Mouse (Mus musculus) stomach, embryonic 15.5 days (tissue): ENCODE measurements around the gene Nek3. TPM values are rescaled to one million over a fixed set of nuclear protein-coding genes. Genes with fewer than 3 reads are reported as not detected.
A peak's percentile ranks its signal among the peaks of the same experiment; 100 is the strongest.
"Not testable (repeated sequence)": the region's sequence is repeated elsewhere in the genome, so short reads cannot be mapped to it uniquely, and the experiment has no call there.

Source experiments
- ATAC-seq: fragments of 200-750 bp; cut with Nextera tagmentation; 2 replicates; pipeline ENCODE4 v1.8.0; 2017; ENCODE audit warnings: low read depth, moderate number of reproducible peaks, moderate TSS enrichment; ENCODE audit not compliant: insufficient read depth, low FRiP score
- H3K27ac ChIP-seq: fragments of 300-500 bp; sonication (generic); 2 replicates; pipeline ENCODE4 v1.5.1; 2015; ENCODE audit warnings: mild to moderate bottlenecking, inconsistent platforms
- H3K27me3 ChIP-seq: fragments of 300-500 bp; sonication (generic); replicated peaks from 2 replicates; pipeline ENCODE4 v1.6.1; 2015; ENCODE audit warnings: inconsistent platforms
- H3K36me3 ChIP-seq: fragments of 300-500 bp; sonication (generic); 2 replicates; pipeline ENCODE4 v1.6.1; 2015; ENCODE audit warnings: inconsistent platforms
- H3K4me1 ChIP-seq: fragments of 300-500 bp; sonication (generic); 2 replicates; pipeline ENCODE4 v1.6.1; 2015; ENCODE audit warnings: inconsistent platforms
- H3K4me2 ChIP-seq: fragments of 300-500 bp; sonication (generic); 2 replicates; pipeline ENCODE4 v1.6.1; 2015; ENCODE audit warnings: mild to moderate bottlenecking, inconsistent platforms
- H3K4me3 ChIP-seq: fragments of 300-500 bp; sonication (generic); replicated peaks from 2 replicates; pipeline ENCODE4 v1.5.1; 2015; ENCODE audit warnings: inconsistent platforms
- H3K9ac ChIP-seq: fragments of 300-500 bp; sonication (generic); 2 replicates; pipeline ENCODE4 v1.6.1; 2015; ENCODE audit warnings: inconsistent platforms
- H3K9me3 ChIP-seq: fragments of 300-500 bp; sonication (generic); 2 replicates; pipeline ENCODE4 v1.6.1; 2016; ENCODE audit warnings: inconsistent platforms
- WGBS: fragments of 180-500 bp; shearing (Covaris S2); methylation state at CpG from one replicate; pipeline ENCODE4 v1.1.7; 2015; 5-methylcytosine and 5-hydroxymethylcytosine counted together
- polyA plus RNA-seq: library from polyadenylated mRNA; unstranded; fragments of >200 nt; fragmentation: Nextera tagmentation; extraction: Ambion mirVana; gene quantifications from 2 replicates; pipeline ENCODE4 v1.2.1, GENCODE M21; 2015

Nek3 gene
- polyA plus RNA-seq, 1 experiment from 2014 or later, result 5.5 TPM

- 89% methylated on average over 4 of the region's 4 CpGs for WGBS
- no peak overlapping the region for H3K4me3 ChIP-seq
- H3K4me1 ChIP-seq, result no peaks in the 10 kb centered on the region
- H3K4me2 ChIP-seq, result no peak overlapping the region
- no peak overlapping the region for H3K9ac ChIP-seq
- no peaks in the 10 kb centered on the region for H3K27me3 ChIP-seq
- no peak for ATAC-seq
- H3K27ac ChIP-seq, result no peak overlapping the region
- H3K9me3 ChIP-seq, result no peaks in the 10 kb centered on the region
- H3K36me3 ChIP-seq, result no peaks in the 10 kb centered on the region
Measured at GRCm38 (mm10) chr8:22141836-22142385, 24.3 kb downstream of the Nek3 start.

- not testable (repeated sequence) for ATAC-seq, H3K4me2 ChIP-seq, H3K36me3 ChIP-seq, H3K9me3 ChIP-seq, H3K4me3 ChIP-seq, H3K27me3 ChIP-seq, H3K4me1 ChIP-seq, H3K27ac ChIP-seq, H3K9ac ChIP-seq
- WGBS, result 65% methylated on average over 9 of the region's 9 CpGs
Measured at GRCm38 (mm10) chr8:22136462-22136861, 29.8 kb downstream of the Nek3 start.

- Histone ChIP-seq H3K4me3 (no peak overlapping the region), H3K9me3 (no peaks in the 10 kb centered on the region), H3K4me1 (0 out of 2 replicates have a peak, but pooled peaks cover 4% of the 10 kb centered on the region), H3K4me2 (no peak overlapping the region), H3K27me3 (no peaks in the 10 kb centered on the region), H3K9ac (no peak overlapping the region), H3K27ac (no peak overlapping the region), H3K36me3 (no peaks in the 10 kb centered on the region)
- no peak for ATAC-seq
- WGBS, result 70% methylated on average over 5 of the region's 5 CpGs
Measured at GRCm38 (mm10) chr8:22134750-22135135, 31.5 kb downstream of the Nek3 start.

- H3K27ac ChIP-seq, result no peak overlapping the region
- peak; percentile 91; the same call in 1 of the 2 replicates for ATAC-seq
- no peaks in the 10 kb centered on the region for H3K27me3 ChIP-seq
- no peaks in the 10 kb centered on the region for H3K36me3 ChIP-seq
- H3K4me1 ChIP-seq, result 0 out of 2 replicates have a peak, but pooled peaks cover 4% of the 10 kb centered on the region
- H3K9ac ChIP-seq, result no peak overlapping the region
- no peaks in the 10 kb centered on the region for H3K9me3 ChIP-seq
- no peak overlapping the region for H3K4me3 ChIP-seq
- H3K4me2 ChIP-seq, result no peak overlapping the region
- 88% methylated on average over 7 of the region's 7 CpGs for WGBS
Measured at GRCm38 (mm10) chr8:22134078-22134749, 32.0 kb downstream of the Nek3 start.

- Histone ChIP-seq H3K4me3 (no peak overlapping the region), H3K27me3 (no peaks in the 10 kb centered on the region), H3K4me2 (no peak overlapping the region), H3K9ac (no peak overlapping the region), H3K9me3 (no peaks in the 10 kb centered on the region), H3K27ac (no peak overlapping the region), H3K36me3 (0 out of 2 replicates have a peak, but pooled peaks cover 10% of the 10 kb centered on the region), H3K4me1 (0 out of 2 replicates have a peak, but pooled peaks cover 4% of the 10 kb centered on the region)
- 65% methylated on average over 12 of the region's 12 CpGs for WGBS
- peak; percentile 75 for ATAC-seq
Measured at GRCm38 (mm10) chr8:22132062-22132461, 34.2 kb downstream of the Nek3 start.

GRCm38 (mm10) chr8:22124220-22125152, 41.7 kb downstream of the Nek3 start, which contains the start of gene Nek5:
Gene Nek5 (minus strand): TSS chr8:22125053.
- Histone ChIP-seq H3K27ac (no peak within 1 kb of the TSS), H3K9me3 (no peaks in the 10 kb centered on the region), H3K4me2 (peak within 1 kb of the TSS; percentile 91), H3K36me3 (0 out of 2 replicates have a peak, but pooled peaks cover 10% of the 10 kb centered on the region), H3K4me1 (no peaks in the 10 kb centered on the region; the same call in 1 of the 2 replicates), H3K4me3 (peak within 1 kb of the TSS; percentile 51), H3K27me3 (no peaks in the 10 kb centered on the region), H3K9ac (0 out of 2 replicates have a peak within 1 kb of the TSS, but pooled peaks have one; percentile 1)
- WGBS, result 2% methylated on average over 29 of the region's 29 CpGs
- ATAC-seq, result peak; percentile 74

- Histone ChIP-seq H3K27me3 (no peaks in the 10 kb centered on the region), H3K36me3 (no peaks in the 10 kb centered on the region), H3K4me1 (no peaks in the 10 kb centered on the region), H3K4me3 (no peak overlapping the region), H3K9me3 (no peaks in the 10 kb centered on the region), H3K9ac (no peak overlapping the region), H3K27ac (no peak overlapping the region), H3K4me2 (no peak overlapping the region)
- WGBS, result 76% methylated on average over 4 of the region's 4 CpGs
- ATAC-seq, result no peak
Measured at GRCm38 (mm10) chr8:22107020-22107419, 59.2 kb downstream of the Nek3 start.

GRCm38 (mm10) chr8:22091568-22091967, 74.7 kb downstream of the Nek3 start:
- no peak for ATAC-seq
- H3K27me3 ChIP-seq, result no peaks in the 10 kb centered on the region
- no peaks in the 10 kb centered on the region for H3K9me3 ChIP-seq
- H3K27ac ChIP-seq, result no peak overlapping the region
- H3K4me3 ChIP-seq, result no peak overlapping the region
- H3K4me2 ChIP-seq, result no peak overlapping the region
- no peaks in the 10 kb centered on the region for H3K4me1 ChIP-seq
- WGBS, result 37% methylated on average over 8 of the region's 8 CpGs
- H3K36me3 ChIP-seq, result no peaks in the 10 kb centered on the region
- no peak overlapping the region for H3K9ac ChIP-seq

- H3K9ac ChIP-seq, result no peak overlapping the region
- ATAC-seq, result no peak
- H3K4me1 ChIP-seq, result no peaks in the 10 kb centered on the region
- 91% methylated on average over 4 of the region's 4 CpGs for WGBS
- no peak overlapping the region for H3K27ac ChIP-seq
- H3K4me2 ChIP-seq, result no peak overlapping the region
- H3K4me3 ChIP-seq, result no peak overlapping the region
- no peaks in the 10 kb centered on the region for H3K27me3 ChIP-seq
- no peaks in the 10 kb centered on the region for H3K9me3 ChIP-seq
- H3K36me3 ChIP-seq, result no peaks in the 10 kb centered on the region
Measured at GRCm38 (mm10) chr8:22089226-22089625, 77.0 kb downstream of the Nek3 start.

GRCm38 (mm10) chr8:22079313-22080007, 86.8 kb downstream of the Nek3 start:
- Histone ChIP-seq H3K9me3 (no peaks in the 10 kb centered on the region), H3K9ac (no peak overlapping the region), H3K4me1 (no peaks in the 10 kb centered on the region), H3K4me3 (no peak overlapping the region), H3K27ac (no peak overlapping the region), H3K36me3 (no peaks in the 10 kb centered on the region), H3K27me3 (no peaks in the 10 kb centered on the region), H3K4me2 (no peak overlapping the region)
- ATAC-seq, result no peak
- 82% methylated on average over 9 of the region's 9 CpGs for WGBS
